Mouse (Mus musculus): ENCODE measurements at regions not wholly inside any gene's neighbourhood (a gene's known extent, or its start where the extent isn't known, plus 50 kb on each side); places are given as distances from the start of the nearest gene placed in this dataset.

- TF ChIP-seq TAL1 (IDR thresholded peaks at IDR 0.05; ENCODE audit: low read length), result no peak
- no peak for TF ChIP-seq GATA1 (IDR thresholded peaks at IDR 0.05; ENCODE audit: low read length)
These were observed 90.9 kb downstream of the Gm26897 start for GRCm38 (mm10) chr5:111824600-111825130.

Measured in erythroblast, embryonic 14.5 days (primary cell).